Mouse (Mus musculus): ENCODE results near the gene Lonp2. TPM values are rescaled to one million over a fixed set of nuclear protein-coding genes. Genes with fewer than 3 reads are reported as not detected.

The Lonp2 gene
- polyA plus RNA-seq, 1 experiment from 2014 or later: 51.0 TPM

- WGBS: 86% methylated on average over 4 of the region's 4 CpGs
- DNase-seq (ENCODE audit: low spot score): no peak
- Histone ChIP-seq H3K4me1 (ENCODE audit: control insufficient read depth, insufficient read depth, low read length) (no peaks in the 10 kb centered on the region), H3K4me3 (ENCODE audit: low read depth, low read length) (no peak overlapping the region), H3K27ac (replicated peaks; ENCODE audit: low read depth, low read length) (no peak overlapping the region), H3K9ac (ENCODE audit: low read length) (no peak overlapping the region), H3K4me2 (ENCODE audit: low read depth, severe bottlenecking) (no peak overlapping the region), H3K9me3 (ENCODE audit: control insufficient read depth, low read length) (no peaks in the 10 kb centered on the region), H3K36me3 (ENCODE audit: control insufficient read depth, insufficient read depth, low read length) (no peaks in the 10 kb centered on the region), H3K27me3 (ENCODE audit: control insufficient read depth, insufficient read depth, low read length) (no peaks in the 10 kb centered on the region)
- ATAC-seq (ENCODE audit: insufficient number of reproducible peaks, low FRiP score, low TSS enrichment, low read depth): no peak
Measured at GRCm38 (mm10) chr8:86631395-86631794, 7.6 kb downstream of the Lonp2 start.

GRCm38 (mm10) chr8:86637826-86638225 is 14.0 kb downstream of the Lonp2 start:
- DNase-seq (ENCODE audit: low spot score): no peak
- ATAC-seq (ENCODE audit: insufficient number of reproducible peaks, low FRiP score, low TSS enrichment, low read depth): no peak
- no peaks in the 10 kb centered on the region for H3K9me3 ChIP-seq (ENCODE audit: control insufficient read depth, low read length)
- WGBS: 88% methylated on average over 4 of the region's 4 CpGs
- H3K9ac ChIP-seq (ENCODE audit: low read length): no peak overlapping the region
- no peaks in the 10 kb centered on the region for H3K27me3 ChIP-seq (ENCODE audit: control insufficient read depth, insufficient read depth, low read length)
- no peaks in the 10 kb centered on the region; the same call in 1 of the 2 replicates for H3K36me3 ChIP-seq (ENCODE audit: control insufficient read depth, insufficient read depth, low read length)
- H3K4me3 ChIP-seq (ENCODE audit: low read depth, low read length): no peak overlapping the region
- H3K27ac ChIP-seq (replicated peaks; ENCODE audit: low read depth, low read length): no peak overlapping the region
- no peaks in the 10 kb centered on the region for H3K4me1 ChIP-seq (ENCODE audit: control insufficient read depth, insufficient read depth, low read length)
- no peak overlapping the region for H3K4me2 ChIP-seq (ENCODE audit: low read depth, severe bottlenecking)

GRCm38 (mm10) chr8:86638981-86639380 is 15.1 kb downstream of the Lonp2 start:
- Histone ChIP-seq H3K4me2 (ENCODE audit: low read depth, severe bottlenecking) (no peak overlapping the region), H3K9ac (ENCODE audit: low read length) (no peak overlapping the region), H3K9me3 (ENCODE audit: control insufficient read depth, low read length) (no peaks in the 10 kb centered on the region), H3K27ac (replicated peaks; ENCODE audit: low read depth, low read length) (no peak overlapping the region), H3K4me3 (ENCODE audit: low read depth, low read length) (no peak overlapping the region), H3K36me3 (ENCODE audit: control insufficient read depth, insufficient read depth, low read length) (no peaks in the 10 kb centered on the region; the same call in 1 of the 2 replicates), H3K4me1 (ENCODE audit: control insufficient read depth, insufficient read depth, low read length) (no peaks in the 10 kb centered on the region), H3K27me3 (ENCODE audit: control insufficient read depth, insufficient read depth, low read length) (no peaks in the 10 kb centered on the region)
- ATAC-seq (ENCODE audit: insufficient number of reproducible peaks, low FRiP score, low TSS enrichment, low read depth) (no peak), DNase-seq (ENCODE audit: low spot score) (no peak)
- 87% methylated on average over 4 of the region's 4 CpGs for WGBS

- Histone ChIP-seq H3K4me3 (ENCODE audit: low read depth, low read length) (no peak overlapping the region), H3K9ac (ENCODE audit: low read length) (no peak overlapping the region), H3K9me3 (ENCODE audit: control insufficient read depth, low read length) (no peaks in the 10 kb centered on the region), H3K36me3 (ENCODE audit: control insufficient read depth, insufficient read depth, low read length) (no peaks in the 10 kb centered on the region; the same call in 1 of the 2 replicates), H3K4me2 (ENCODE audit: low read depth, severe bottlenecking) (no peak overlapping the region), H3K27me3 (ENCODE audit: control insufficient read depth, insufficient read depth, low read length) (no peaks in the 10 kb centered on the region), H3K27ac (replicated peaks; ENCODE audit: low read depth, low read length) (no peak overlapping the region), H3K4me1 (ENCODE audit: control insufficient read depth, insufficient read depth, low read length) (no peaks in the 10 kb centered on the region)
- DNase-seq (ENCODE audit: low spot score) (no peak), ATAC-seq (ENCODE audit: insufficient number of reproducible peaks, low FRiP score, low TSS enrichment, low read depth) (no peak)
- 85% methylated on average over 3 of the region's 3 CpGs for WGBS
Measured at GRCm38 (mm10) chr8:86642682-86643081, 18.8 kb downstream of the Lonp2 start.

- Histone ChIP-seq H3K27ac (replicated peaks; ENCODE audit: low read depth, low read length) (no peak overlapping the region), H3K36me3 (ENCODE audit: control insufficient read depth, insufficient read depth, low read length) (no peaks in the 10 kb centered on the region), H3K9ac (ENCODE audit: low read length) (no peak overlapping the region), H3K4me2 (ENCODE audit: low read depth, severe bottlenecking) (no peak overlapping the region), H3K4me1 (ENCODE audit: control insufficient read depth, insufficient read depth, low read length) (no peaks in the 10 kb centered on the region), H3K9me3 (ENCODE audit: control insufficient read depth, low read length) (no peaks in the 10 kb centered on the region), H3K27me3 (ENCODE audit: control insufficient read depth, insufficient read depth, low read length) (no peaks in the 10 kb centered on the region), H3K4me3 (ENCODE audit: low read depth, low read length) (no peak overlapping the region)
- DNase-seq (ENCODE audit: low spot score) (no peak), ATAC-seq (ENCODE audit: insufficient number of reproducible peaks, low FRiP score, low TSS enrichment, low read depth) (no peak)
- 97% methylated on average over 4 of the region's 4 CpGs for WGBS
Measured at GRCm38 (mm10) chr8:86644661-86645060, 20.8 kb downstream of the Lonp2 start.

- no peak overlapping the region for H3K4me3 ChIP-seq (ENCODE audit: low read depth, low read length)
- no peak overlapping the region for H3K27ac ChIP-seq (replicated peaks; ENCODE audit: low read depth, low read length)
- no peaks in the 10 kb centered on the region for H3K27me3 ChIP-seq (ENCODE audit: control insufficient read depth, insufficient read depth, low read length)
- H3K9ac ChIP-seq (ENCODE audit: low read length): no peak overlapping the region
- H3K4me1 ChIP-seq (ENCODE audit: control insufficient read depth, insufficient read depth, low read length): no peaks in the 10 kb centered on the region
- H3K9me3 ChIP-seq (ENCODE audit: control insufficient read depth, low read length): no peaks in the 10 kb centered on the region
- H3K4me2 ChIP-seq (ENCODE audit: low read depth, severe bottlenecking): no peak overlapping the region
- no peaks in the 10 kb centered on the region for H3K36me3 ChIP-seq (ENCODE audit: control insufficient read depth, insufficient read depth, low read length)
- ATAC-seq (ENCODE audit: insufficient number of reproducible peaks, low FRiP score, low TSS enrichment, low read depth) (no peak), DNase-seq (ENCODE audit: low spot score) (no peak)
- 80% methylated on average over 3 of the region's 3 CpGs for WGBS
Measured at GRCm38 (mm10) chr8:86647771-86648170, 23.9 kb downstream of the Lonp2 start.

GRCm38 (mm10) chr8:86651416-86651815 is 27.6 kb downstream of the Lonp2 start:
- no peaks in the 10 kb centered on the region for H3K27me3 ChIP-seq (ENCODE audit: control insufficient read depth, insufficient read depth, low read length)
- no peak overlapping the region for H3K4me3 ChIP-seq (ENCODE audit: low read depth, low read length)
- H3K4me2 ChIP-seq (ENCODE audit: low read depth, severe bottlenecking): no peak overlapping the region
- H3K4me1 ChIP-seq (ENCODE audit: control insufficient read depth, insufficient read depth, low read length): no peaks in the 10 kb centered on the region
- H3K9ac ChIP-seq (ENCODE audit: low read length): no peak overlapping the region
- 86% methylated on average over 5 of the region's 5 CpGs for WGBS
- H3K36me3 ChIP-seq (ENCODE audit: control insufficient read depth, insufficient read depth, low read length): no peaks in the 10 kb centered on the region
- ATAC-seq (ENCODE audit: insufficient number of reproducible peaks, low FRiP score, low TSS enrichment, low read depth) (no peak), DNase-seq (ENCODE audit: low spot score) (no peak)
- H3K27ac ChIP-seq (replicated peaks; ENCODE audit: low read depth, low read length): no peak overlapping the region
- H3K9me3 ChIP-seq (ENCODE audit: control insufficient read depth, low read length): no peaks in the 10 kb centered on the region

- Histone ChIP-seq H3K36me3 (ENCODE audit: control insufficient read depth, insufficient read depth, low read length) (no peaks in the 10 kb centered on the region), H3K4me1 (ENCODE audit: control insufficient read depth, insufficient read depth, low read length) (no peaks in the 10 kb centered on the region), H3K9ac (ENCODE audit: low read length) (no peak overlapping the region), H3K27me3 (ENCODE audit: control insufficient read depth, insufficient read depth, low read length) (no peaks in the 10 kb centered on the region), H3K27ac (replicated peaks; ENCODE audit: low read depth, low read length) (no peak overlapping the region), H3K4me2 (ENCODE audit: low read depth, severe bottlenecking) (no peak overlapping the region), H3K4me3 (ENCODE audit: low read depth, low read length) (no peak overlapping the region), H3K9me3 (ENCODE audit: control insufficient read depth, low read length) (no peaks in the 10 kb centered on the region)
- ATAC-seq (ENCODE audit: insufficient number of reproducible peaks, low FRiP score, low TSS enrichment, low read depth) (no peak), DNase-seq (ENCODE audit: low spot score) (no peak)
- WGBS: 96% methylated on average over 2 of the region's 2 CpGs
Measured at GRCm38 (mm10) chr8:86652546-86652945, 28.7 kb downstream of the Lonp2 start.

- Histone ChIP-seq H3K9ac (ENCODE audit: low read length) (no peak overlapping the region), H3K36me3 (ENCODE audit: control insufficient read depth, insufficient read depth, low read length) (no peaks in the 10 kb centered on the region), H3K4me1 (ENCODE audit: control insufficient read depth, insufficient read depth, low read length) (no peaks in the 10 kb centered on the region), H3K9me3 (ENCODE audit: control insufficient read depth, low read length) (no peaks in the 10 kb centered on the region), H3K27me3 (ENCODE audit: control insufficient read depth, insufficient read depth, low read length) (no peaks in the 10 kb centered on the region), H3K27ac (replicated peaks; ENCODE audit: low read depth, low read length) (no peak overlapping the region), H3K4me2 (ENCODE audit: low read depth, severe bottlenecking) (no peak overlapping the region), H3K4me3 (ENCODE audit: low read depth, low read length) (no peak overlapping the region)
- DNase-seq (ENCODE audit: low spot score) (no peak), ATAC-seq (ENCODE audit: insufficient number of reproducible peaks, low FRiP score, low TSS enrichment, low read depth) (no peak)
- 86% methylated on average over 1 of the region's 1 CpGs for WGBS
Measured at GRCm38 (mm10) chr8:86654578-86654977, 30.7 kb downstream of the Lonp2 start.
